Mouse (Mus musculus) gastrocnemius, adult 2 months (tissue): ENCODE data around the gene Ppp1r37. TPM values are rescaled to one million over a fixed set of nuclear protein-coding genes. Genes with fewer than 3 reads are reported as not detected.
A peak's percentile ranks its signal among the peaks of the same experiment; 100 is the strongest.

Source experiments
- DNase-seq: peaks from one replicate; pipeline ENCODE4 v3.0.0; 2022
- H3K27ac ChIP-seq: fragments of 200-600 bp; 2 replicates; pipeline ENCODE4 v1.8.1; 2022; ENCODE audit warnings: mild to moderate bottlenecking
- H3K4me3 ChIP-seq: fragments of 200-600 bp; 2 replicates; pipeline ENCODE4 v1.8.1; 2022; ENCODE audit warnings: mild to moderate bottlenecking, moderate library complexity
- CTCF ChIP-seq: fragments of 200-600 bp; IDR thresholded peaks from 2 replicates; pipeline ENCODE4 v1.8.1; 2022; ENCODE audit warnings: antibody characterized with exemption, mild to moderate bottlenecking, moderate library complexity
- intact Hi-C: fragments of 180-260 bp; cut with DNase I; formaldehyde crosslinking; loops from one replicate; pipeline ENCODE4 v1.15.1; 2025
- total RNA-seq, 2 experiments: library from RNA; stranded (reverse); gene quantifications; 2 replicates each; pipeline ENCODE4 v1.2.3; 2021

Ppp1r37 gene
- total RNA-seq, 2 experiments from 2014 or later: 48.4 to 49.1 TPM

GRCm38 (mm10) chr7:19564455-19564854 lies 1.6 kb upstream of the Ppp1r37 start:
- intact Hi-C loops: no loop called here
- no peak for DNase-seq
- TF ChIP-seq CTCF: peak; percentile 37; the same call in 1 of the 2 replicates
- no peak overlapping the region for H3K27ac ChIP-seq
- H3K4me3 ChIP-seq: no peak overlapping the region

GRCm38 (mm10) chr7:19563884-19564283 lies 1.0 kb upstream of the Ppp1r37 start:
- no peak for DNase-seq
- Histone ChIP-seq H3K27ac (no peak overlapping the region), H3K4me3 (no peak overlapping the region)
- TF ChIP-seq CTCF: no peak
- intact Hi-C loops: no loop called here

- TF ChIP-seq CTCF: no peak
- peak; percentile 96 for DNase-seq
- Histone ChIP-seq H3K27ac (peak overlapping the region; percentile 98), H3K4me3 (peak overlapping the region; percentile 100)
- intact Hi-C loops: no loop called here
These were observed 872 bp downstream of the Ppp1r37 start for GRCm38 (mm10) chr7:19561765-19562642.

GRCm38 (mm10) chr7:19561431-19561764 lies 1.5 kb downstream of the Ppp1r37 start:
- no peak for DNase-seq
- peak overlapping the region; percentile 100 for H3K4me3 ChIP-seq
- no peak for TF ChIP-seq CTCF
- intact Hi-C loops: no loop called here
- peak overlapping the region; percentile 98 for H3K27ac ChIP-seq

GRCm38 (mm10) chr7:19560491-19561260 lies 2.2 kb downstream of the Ppp1r37 start:
- H3K4me3 ChIP-seq: peak overlapping the region; percentile 100
- intact Hi-C loops: no loop called here
- peak; percentile 33 for DNase-seq
- H3K27ac ChIP-seq: peak overlapping the region; percentile 98
- no peak for TF ChIP-seq CTCF

GRCm38 (mm10) chr7:19558965-19559364 lies 3.9 kb downstream of the Ppp1r37 start:
- peak overlapping the region; percentile 11 for H3K4me3 ChIP-seq
- TF ChIP-seq CTCF: peak; percentile 44
- peak overlapping the region; percentile 98 for H3K27ac ChIP-seq
- DNase-seq: no peak
- intact Hi-C loops: no loop called here

GRCm38 (mm10) chr7:19557982-19558900 lies 4.6 kb downstream of the Ppp1r37 start:
- DNase-seq: peak; percentile 55
- no peak for TF ChIP-seq CTCF
- H3K4me3 ChIP-seq: peak overlapping the region; percentile 11
- peak overlapping the region; percentile 98 for H3K27ac ChIP-seq
- intact Hi-C loops: no loop called here

GRCm38 (mm10) chr7:19557086-19557485 lies 5.8 kb downstream of the Ppp1r37 start:
- no peak for TF ChIP-seq CTCF
- peak; percentile 69 for DNase-seq
- intact Hi-C loops: no loop called here
- Histone ChIP-seq H3K4me3 (peak overlapping the region; percentile 21; the same call in 1 of the 2 replicates), H3K27ac (peak overlapping the region; percentile 98)

GRCm38 (mm10) chr7:19554168-19554567 lies 8.7 kb downstream of the Ppp1r37 start:
- DNase-seq: no peak
- intact Hi-C loops: no loop called here
- H3K27ac ChIP-seq: peak overlapping the region; percentile 40; the same call in 1 of the 2 replicates
- no peak overlapping the region for H3K4me3 ChIP-seq
- TF ChIP-seq CTCF: no peak

GRCm38 (mm10) chr7:19552443-19552842 lies 10.4 kb downstream of the Ppp1r37 start:
- no peak for TF ChIP-seq CTCF
- H3K27ac ChIP-seq: peak overlapping the region; percentile 69; the same call in 1 of the 2 replicates
- DNase-seq: no peak
- H3K4me3 ChIP-seq: no peak overlapping the region
- intact Hi-C loops: no loop called here

GRCm38 (mm10) chr7:19551634-19552033 lies 11.2 kb downstream of the Ppp1r37 start:
- H3K4me3 ChIP-seq: no peak overlapping the region
- peak overlapping the region; percentile 69 for H3K27ac ChIP-seq
- DNase-seq: no peak
- intact Hi-C loops: no loop called here
- TF ChIP-seq CTCF: no peak

GRCm38 (mm10) chr7:19549394-19549793 lies 13.5 kb downstream of the Ppp1r37 start:
- TF ChIP-seq CTCF: no peak

More at GRCm38 (mm10) chr7:19549394-19549793, 13.5 kb downstream of the Ppp1r37 start:
- Histone ChIP-seq H3K27ac (no peak overlapping the region), H3K4me3 (no peak overlapping the region)
- DNase-seq: no peak
- intact Hi-C loops: no loop called here
